Mouse (Mus musculus): ENCODE results near the gene Actn1. TPM values are rescaled to one million over a fixed set of nuclear protein-coding genes. Genes with fewer than 3 reads are reported as not detected.

The Actn1 gene
- polyA plus RNA-seq, 1 experiment from 2014 or later = 8.9 TPM

GRCm38 (mm10) chr12:80232076-80232839 is 27.9 kb downstream of the Actn1 start:
- no peak for ATAC-seq (replicated peaks)
- Histone ChIP-seq H3K4me3 (no peak overlapping the region), H3K9me3 (no peaks in the 10 kb centered on the region), H3K27me3 (no peaks in the 10 kb centered on the region), H3K4me1 (peaks cover 36% of the 10 kb centered on the region), H3K36me3 (no peaks in the 10 kb centered on the region), H3K9ac (replicated peaks) (no peak overlapping the region), H3K4me2 (replicated peaks) (no peak overlapping the region), H3K27ac (replicated peaks) (no peak overlapping the region)
- WGBS = 89% methylated on average over 9 of the region's 9 CpGs

DNA sequence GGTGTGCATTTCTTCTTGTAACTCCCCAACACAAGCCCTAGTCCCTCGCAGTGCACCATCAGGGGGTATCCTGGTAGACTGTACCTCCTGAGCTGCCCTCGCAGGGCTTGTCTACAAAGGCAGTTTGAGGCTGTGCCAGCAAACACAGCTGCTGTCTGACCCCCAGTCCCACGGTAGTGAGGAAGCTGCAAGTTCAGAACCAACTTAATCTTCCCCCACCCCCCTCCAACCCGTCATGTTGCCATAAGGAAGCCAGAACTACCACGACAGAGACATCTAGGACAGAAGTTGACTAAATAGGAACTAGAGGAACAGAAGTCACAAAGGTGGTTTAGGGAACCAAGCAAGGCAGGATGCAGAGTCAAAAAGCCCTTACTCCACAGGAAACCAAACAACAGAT is 28.9 kb downstream of the Actn1 start:
- H3K27ac ChIP-seq (replicated peaks) = no peak overlapping the region
- 44% methylated on average over 5 of the region's 5 CpGs for WGBS
- peaks cover 36% of the 10 kb centered on the region for H3K4me1 ChIP-seq
- H3K9ac ChIP-seq (replicated peaks) = no peak overlapping the region
- H3K36me3 ChIP-seq = no peaks in the 10 kb centered on the region
- ATAC-seq (replicated peaks) = no peak
- H3K4me2 ChIP-seq (replicated peaks) = no peak overlapping the region
- no peaks in the 10 kb centered on the region for H3K27me3 ChIP-seq
- H3K9me3 ChIP-seq = no peaks in the 10 kb centered on the region
- no peak overlapping the region for H3K4me3 ChIP-seq

- peak overlapping the region; percentile 43; the same call in 1 of the 2 replicates for H3K27ac ChIP-seq (replicated peaks)
- peaks cover 39% of the 10 kb centered on the region for H3K4me1 ChIP-seq
- H3K9me3 ChIP-seq = no peaks in the 10 kb centered on the region
- WGBS = 70% methylated on average over 5 of the region's 5 CpGs
- ATAC-seq (replicated peaks) = no peak
- H3K9ac ChIP-seq (replicated peaks) = no peak overlapping the region
- H3K36me3 ChIP-seq = no peaks in the 10 kb centered on the region
- H3K27me3 ChIP-seq = no peaks in the 10 kb centered on the region
- no peak overlapping the region for H3K4me3 ChIP-seq
- H3K4me2 ChIP-seq (replicated peaks) = no peak overlapping the region
These were observed 29.3 kb downstream of the Actn1 start for GRCm38 (mm10) chr12:80230854-80231253.

DNA sequence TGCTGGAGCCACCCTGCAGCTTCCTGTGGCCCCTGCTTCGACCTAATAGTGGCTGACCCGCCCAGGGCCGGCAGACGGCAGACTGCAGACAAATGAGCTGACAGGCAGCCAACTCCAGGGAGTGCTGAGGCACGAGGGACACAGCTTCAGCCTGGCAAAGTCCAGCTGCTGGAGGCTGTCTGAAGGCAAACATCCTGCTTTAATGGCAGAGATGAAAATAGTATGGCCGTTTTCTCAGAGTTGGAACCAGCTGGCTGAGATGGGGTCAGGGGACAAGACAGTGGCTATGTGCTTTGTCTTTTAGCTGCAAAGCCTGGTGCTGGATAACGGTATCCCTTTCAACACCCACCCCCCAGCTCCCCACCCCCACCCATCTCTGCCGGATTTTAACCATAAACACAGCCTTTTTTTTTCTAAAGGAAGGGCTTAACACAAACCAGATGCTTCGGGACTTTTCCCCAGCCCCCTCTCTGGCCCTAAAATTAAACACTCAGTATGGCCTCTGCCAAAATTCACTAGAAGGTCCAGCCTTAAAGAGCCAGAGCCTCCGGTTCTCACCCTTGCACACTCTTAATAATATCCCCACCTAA is 30.0 kb downstream of the Actn1 start:
- Histone ChIP-seq H3K4me1 (peaks cover 40% of the 10 kb centered on the region), H3K4me2 (replicated peaks) (no peak overlapping the region)
- WGBS = 5% methylated on average over 10 of the region's 10 CpGs

GRCm38 (mm10) chr12:80229010-80229800 is 31.0 kb downstream of the Actn1 start:
- no peaks in the 10 kb centered on the region for H3K36me3 ChIP-seq
- no peaks in the 10 kb centered on the region for H3K9me3 ChIP-seq
- no peaks in the 10 kb centered on the region for H3K27me3 ChIP-seq
- 67% methylated on average over 5 of the region's 5 CpGs for WGBS
- no peak overlapping the region for H3K9ac ChIP-seq (replicated peaks)
- no peak for ATAC-seq (replicated peaks)
- no peak overlapping the region for H3K4me3 ChIP-seq
- peak overlapping the region; percentile 43; the same call in 1 of the 2 replicates for H3K27ac ChIP-seq (replicated peaks)
- H3K4me2 ChIP-seq (replicated peaks) = no peak overlapping the region
- peaks cover 41% of the 10 kb centered on the region for H3K4me1 ChIP-seq

More for the DNA sequence above, 30.0 kb downstream of the Actn1 start:
- Histone ChIP-seq H3K9ac (replicated peaks) (no peak overlapping the region), H3K9me3 (no peaks in the 10 kb centered on the region), H3K4me3 (no peak overlapping the region), H3K27ac (replicated peaks) (peak overlapping the region; percentile 43), H3K27me3 (no peaks in the 10 kb centered on the region), H3K36me3 (no peaks in the 10 kb centered on the region)
- peak; percentile 61 for ATAC-seq (replicated peaks)

- Histone ChIP-seq H3K9me3 (no peaks in the 10 kb centered on the region), H3K27me3 (no peaks in the 10 kb centered on the region), H3K4me1 (peaks cover 48% of the 10 kb centered on the region), H3K4me3 (no peak overlapping the region), H3K36me3 (no peaks in the 10 kb centered on the region), H3K27ac (replicated peaks) (no peak overlapping the region), H3K4me2 (replicated peaks) (no peak overlapping the region), H3K9ac (replicated peaks) (no peak overlapping the region)
- WGBS = 87% methylated on average over 5 of the region's 5 CpGs
- ATAC-seq (replicated peaks) = no peak
These were observed 31.8 kb downstream of the Actn1 start for GRCm38 (mm10) chr12:80228356-80228755.

GRCm38 (mm10) chr12:80227835-80228234 is 32.3 kb downstream of the Actn1 start:
- H3K9me3 ChIP-seq = no peaks in the 10 kb centered on the region
- no peak overlapping the region for H3K4me3 ChIP-seq
- ATAC-seq (replicated peaks) = peak; percentile 51
- H3K4me2 ChIP-seq (replicated peaks) = no peak overlapping the region
- no peaks in the 10 kb centered on the region for H3K36me3 ChIP-seq
- no peaks in the 10 kb centered on the region for H3K27me3 ChIP-seq
- H3K9ac ChIP-seq (replicated peaks) = no peak overlapping the region
- WGBS = 6% methylated on average over 3 of the region's 3 CpGs
- H3K27ac ChIP-seq (replicated peaks) = 0 out of 2 replicates have a peak overlapping the region, but pooled peaks have one; percentile 13
- peaks cover 50% of the 10 kb centered on the region for H3K4me1 ChIP-seq

DNA sequence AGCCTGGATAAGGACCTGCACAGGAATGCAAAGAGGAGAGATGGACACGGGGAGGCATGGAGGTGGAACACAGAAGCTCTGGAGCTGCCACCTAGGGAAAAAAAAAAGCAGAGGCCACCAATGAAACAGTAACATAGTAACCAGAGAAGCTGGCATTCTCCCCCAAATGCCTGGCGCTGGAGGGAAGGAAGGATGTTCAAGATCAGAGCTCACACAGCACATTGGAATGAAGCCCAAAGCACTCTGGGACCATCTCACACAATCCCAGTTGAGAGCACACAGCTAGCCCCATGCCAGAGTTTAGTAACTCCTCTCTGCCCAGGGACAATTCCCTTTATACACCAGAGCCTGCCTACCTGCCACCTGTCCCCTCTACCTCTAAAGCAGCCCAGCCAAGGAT is 34.1 kb downstream of the Actn1 start:
- 70% methylated on average over 2 of the region's 2 CpGs for WGBS
- Histone ChIP-seq H3K27me3 (no peaks in the 10 kb centered on the region), H3K27ac (replicated peaks) (no peak overlapping the region), H3K36me3 (no peaks in the 10 kb centered on the region), H3K9me3 (no peaks in the 10 kb centered on the region), H3K4me2 (replicated peaks) (no peak overlapping the region), H3K9ac (replicated peaks) (no peak overlapping the region), H3K4me1 (peaks cover 45% of the 10 kb centered on the region), H3K4me3 (no peak overlapping the region)
- no peak for ATAC-seq (replicated peaks)

GRCm38 (mm10) chr12:80224241-80224731 is 35.9 kb downstream of the Actn1 start:
- WGBS = 41% methylated on average over 8 of the region's 8 CpGs
- H3K36me3 ChIP-seq = no peaks in the 10 kb centered on the region
- no peak overlapping the region for H3K4me3 ChIP-seq
- H3K9me3 ChIP-seq = no peaks in the 10 kb centered on the region
- H3K4me2 ChIP-seq (replicated peaks) = no peak overlapping the region
- no peak overlapping the region for H3K27ac ChIP-seq (replicated peaks)
- ATAC-seq (replicated peaks) = no peak
- H3K4me1 ChIP-seq = peaks cover 28% of the 10 kb centered on the region
- no peak overlapping the region for H3K9ac ChIP-seq (replicated peaks)
- H3K27me3 ChIP-seq = no peaks in the 10 kb centered on the region

DNA sequence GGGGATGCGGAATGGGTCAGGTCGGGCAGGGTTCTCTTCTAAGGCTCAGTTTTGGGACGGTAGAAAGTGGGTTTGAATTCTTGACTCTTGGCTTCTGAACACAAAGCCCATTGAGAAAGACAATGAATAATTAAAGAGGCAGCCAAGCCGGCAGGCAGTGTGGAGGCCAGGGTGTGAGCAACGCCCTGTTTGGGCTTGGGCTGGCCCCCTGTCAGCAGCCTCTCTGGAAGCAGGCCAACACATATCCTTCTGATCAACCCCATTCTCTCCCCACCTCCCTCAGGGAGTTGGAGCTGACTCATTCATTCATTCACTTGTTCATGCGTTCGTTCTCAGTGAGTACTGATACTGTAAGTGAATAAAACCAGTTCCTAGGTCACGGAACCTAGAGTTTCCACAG is 36.7 kb downstream of the Actn1 start:
- Histone ChIP-seq H3K27ac (replicated peaks) (no peak overlapping the region), H3K9ac (replicated peaks) (no peak overlapping the region), H3K27me3 (no peaks in the 10 kb centered on the region), H3K4me1 (peaks cover 23% of the 10 kb centered on the region), H3K36me3 (no peaks in the 10 kb centered on the region), H3K4me2 (replicated peaks) (no peak overlapping the region), H3K4me3 (no peak overlapping the region), H3K9me3 (no peaks in the 10 kb centered on the region)
- 28% methylated on average over 8 of the region's 8 CpGs for WGBS
- 0 out of 2 replicates have a peak, but pooled peaks have one; percentile 33 for ATAC-seq (replicated peaks)

DNA sequence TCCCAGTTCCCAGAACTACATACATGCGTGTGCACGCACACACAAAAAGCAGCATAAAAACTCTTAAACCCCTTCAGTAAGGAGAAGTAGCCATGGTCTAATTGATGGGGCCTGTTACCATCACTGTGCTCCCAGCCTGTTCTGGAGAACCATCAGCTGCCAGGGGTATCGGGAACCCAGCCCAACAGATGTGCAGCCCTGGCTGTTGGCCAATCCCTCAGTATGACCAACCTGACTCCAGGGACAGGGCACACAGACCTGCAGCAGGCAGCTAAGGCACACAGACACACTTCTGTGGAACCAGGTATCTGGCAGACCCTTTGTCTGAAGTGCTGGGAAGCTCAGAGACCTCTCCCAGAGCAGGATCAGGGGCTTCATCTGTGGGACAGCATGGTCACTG is 37.7 kb downstream of the Actn1 start:
- ATAC-seq (replicated peaks) = no peak
- WGBS = 90% methylated on average over 3 of the region's 3 CpGs
- H3K27me3 ChIP-seq = no peaks in the 10 kb centered on the region

More for the DNA sequence above, 37.7 kb downstream of the Actn1 start:
- H3K4me1 ChIP-seq = peaks cover 14% of the 10 kb centered on the region
- no peak overlapping the region for H3K9ac ChIP-seq (replicated peaks)
- H3K27ac ChIP-seq (replicated peaks) = no peak overlapping the region
- no peak overlapping the region for H3K4me2 ChIP-seq (replicated peaks)
- H3K9me3 ChIP-seq = no peaks in the 10 kb centered on the region
- H3K36me3 ChIP-seq = no peaks in the 10 kb centered on the region
- H3K4me3 ChIP-seq = no peak overlapping the region

Data from forebrain, embryonic 15.5 days (tissue).